Mouse (Mus musculus) stomach, embryonic 14.5 days (tissue): Measurements from ENCODE around the gene Slc37a1. TPM values are rescaled to one million over a fixed set of nuclear protein-coding genes. Genes with fewer than 3 reads are reported as not detected.

ENCODE experiments used
- ATAC-seq: fragments of 200-750 bp; cut with Nextera tagmentation; 2 replicates; pipeline ENCODE4 v1.8.0; 2017; ENCODE audit warnings: low read depth, moderate TSS enrichment; ENCODE audit not compliant: insufficient number of reproducible peaks, insufficient read depth, low FRiP score
- H3K27ac ChIP-seq: fragments of 300-500 bp; sonication (generic); 2 replicates; pipeline ENCODE4 v1.5.1; 2014; ENCODE audit warnings: mild to moderate bottlenecking, low read length, moderate library complexity, mixed read lengths
- H3K27me3 ChIP-seq: fragments of 300-500 bp; sonication (generic); 2 replicates; pipeline ENCODE4 v1.6.1; 2014; ENCODE audit warnings: low read length, control low read depth, mixed read lengths; ENCODE audit not compliant: control insufficient read depth, insufficient read depth
- H3K36me3 ChIP-seq: fragments of 300-500 bp; sonication (generic); 2 replicates; pipeline ENCODE4 v1.6.1; 2014; ENCODE audit warnings: mild to moderate bottlenecking, control low read depth, low read length, moderate library complexity, mixed read lengths; ENCODE audit not compliant: control insufficient read depth, insufficient read depth
- H3K4me1 ChIP-seq: fragments of 300-500 bp; sonication (generic); 2 replicates; pipeline ENCODE4 v1.6.1; 2014; ENCODE audit warnings: low read length, control low read depth, mixed read lengths; ENCODE audit not compliant: control insufficient read depth, insufficient read depth
- H3K4me2 ChIP-seq: fragments of 300-500 bp; sonication (generic); replicated peaks from 2 replicates; pipeline ENCODE4 v1.6.1; 2014; ENCODE audit warnings: low read depth, low read length, control low read depth
- H3K4me3 ChIP-seq: fragments of 300-500 bp; sonication (generic); 2 replicates; pipeline ENCODE4 v1.5.1; 2014; ENCODE audit warnings: low read depth, low read length, control low read depth
- H3K9ac ChIP-seq: fragments of 300-500 bp; sonication (generic); replicated peaks from 2 replicates; pipeline ENCODE4 v1.6.1; 2014; ENCODE audit warnings: low read depth, mild to moderate bottlenecking, control low read depth, low read length, moderate library complexity, mixed read lengths
- H3K9me3 ChIP-seq: fragments of 300-500 bp; sonication (generic); 2 replicates; pipeline ENCODE4 v1.6.1; 2016; ENCODE audit warnings: low read depth, low read length, control low read depth; ENCODE audit not compliant: control insufficient read depth
- WGBS: fragments of 180-500 bp; shearing (Covaris S2); extraction: QIAGEN DNeasy Blood & Tissue Kit; methylation state at CpG from one replicate; pipeline ENCODE4 v1.1.7; 2014; 5-methylcytosine and 5-hydroxymethylcytosine counted together
- polyA plus RNA-seq: library from polyadenylated mRNA; unstranded; fragments of >200 nt; fragmentation: Nextera tagmentation; extraction: Ambion mirVana; gene quantifications from 2 replicates; pipeline ENCODE4 v1.2.1, GENCODE M21; 2014

Slc37a1 gene
- polyA plus RNA-seq, 1 experiment from 2014 or later: 10.1 TPM

- WGBS: 43% methylated on average over 1 of the region's 1 CpGs
- Histone ChIP-seq H3K9ac (no peak overlapping the region), H3K36me3 (no peaks in the 10 kb centered on the region), H3K4me3 (no peak overlapping the region), H3K9me3 (no peaks in the 10 kb centered on the region), H3K27me3 (no peaks in the 10 kb centered on the region), H3K4me2 (no peak overlapping the region), H3K4me1 (no peaks in the 10 kb centered on the region), H3K27ac (no peak overlapping the region)
- ATAC-seq: no peak
These were observed 45.7 kb downstream of the Slc37a1 start for GRCm38 (mm10) chr17:31332333-31332732.

- Histone ChIP-seq H3K9ac (no peak overlapping the region), H3K4me3 (no peak overlapping the region), H3K9me3 (no peaks in the 10 kb centered on the region), H3K27me3 (no peaks in the 10 kb centered on the region), H3K27ac (no peak overlapping the region), H3K4me2 (no peak overlapping the region), H3K36me3 (no peaks in the 10 kb centered on the region), H3K4me1 (no peaks in the 10 kb centered on the region)
- no peak for ATAC-seq
- WGBS: 88% methylated on average over 11 of the region's 11 CpGs
These were observed 48.1 kb downstream of the Slc37a1 start for GRCm38 (mm10) chr17:31334509-31335260.

- Histone ChIP-seq H3K4me2 (no peak overlapping the region), H3K4me1 (no peaks in the 10 kb centered on the region), H3K9me3 (no peaks in the 10 kb centered on the region), H3K27me3 (no peaks in the 10 kb centered on the region), H3K36me3 (no peaks in the 10 kb centered on the region), H3K9ac (no peak overlapping the region), H3K27ac (no peak overlapping the region), H3K4me3 (no peak overlapping the region)
- 76% methylated on average over 22 of the region's 22 CpGs for WGBS
- ATAC-seq: peak; percentile 49; the same call in 1 of the 2 replicates
These were observed 48.9 kb downstream of the Slc37a1 start for GRCm38 (mm10) chr17:31335344-31336080.

- Histone ChIP-seq H3K36me3 (no peaks in the 10 kb centered on the region), H3K9ac (no peak overlapping the region), H3K4me2 (no peak overlapping the region), H3K4me1 (no peaks in the 10 kb centered on the region), H3K9me3 (no peaks in the 10 kb centered on the region), H3K27me3 (no peaks in the 10 kb centered on the region), H3K27ac (no peak overlapping the region), H3K4me3 (no peak overlapping the region)
- WGBS: 91% methylated on average over 2 of the region's 2 CpGs
- ATAC-seq: no peak
These were observed 53.2 kb downstream of the Slc37a1 start for GRCm38 (mm10) chr17:31339769-31340168.

- H3K9ac ChIP-seq: no peak overlapping the region
- no peak for ATAC-seq
- no peaks in the 10 kb centered on the region for H3K9me3 ChIP-seq
- H3K27ac ChIP-seq: no peak overlapping the region
- no peaks in the 10 kb centered on the region for H3K27me3 ChIP-seq
- WGBS: 73% methylated on average over 6 of the region's 6 CpGs
- H3K4me3 ChIP-seq: no peak overlapping the region
- H3K4me1 ChIP-seq: no peaks in the 10 kb centered on the region
- H3K36me3 ChIP-seq: no peaks in the 10 kb centered on the region
- no peak overlapping the region for H3K4me2 ChIP-seq
These were observed 55.6 kb downstream of the Slc37a1 start for GRCm38 (mm10) chr17:31342191-31342590.

- 50% methylated on average over 5 of the region's 5 CpGs for WGBS
- ATAC-seq: no peak
- no peaks in the 10 kb centered on the region for H3K9me3 ChIP-seq
These were observed 57.7 kb downstream of the Slc37a1 start for GRCm38 (mm10) chr17:31344172-31344801.

GRCm38 (mm10) chr17:31344816-31345215 lies 58.2 kb downstream of the Slc37a1 start:
- Histone ChIP-seq H3K36me3 (no peaks in the 10 kb centered on the region), H3K4me3 (no peak overlapping the region)

More at GRCm38 (mm10) chr17:31344172-31344801, 57.7 kb downstream of the Slc37a1 start:
- Histone ChIP-seq H3K4me3 (no peak overlapping the region), H3K4me1 (no peaks in the 10 kb centered on the region), H3K36me3 (no peaks in the 10 kb centered on the region), H3K9ac (no peak overlapping the region), H3K4me2 (no peak overlapping the region), H3K27ac (no peak overlapping the region), H3K27me3 (no peaks in the 10 kb centered on the region)

GRCm38 (mm10) chr17:31348129-31348528 lies 61.5 kb downstream of the Slc37a1 start:
- no peak overlapping the region for H3K9ac ChIP-seq
- ATAC-seq: no peak
- H3K4me3 ChIP-seq: no peak overlapping the region
- H3K27ac ChIP-seq: no peak overlapping the region
- no peak overlapping the region for H3K4me2 ChIP-seq
- H3K27me3 ChIP-seq: no peaks in the 10 kb centered on the region
- H3K36me3 ChIP-seq: no peaks in the 10 kb centered on the region
- 87% methylated on average over 5 of the region's 5 CpGs for WGBS
- H3K9me3 ChIP-seq: no peaks in the 10 kb centered on the region
- H3K4me1 ChIP-seq: no peaks in the 10 kb centered on the region

More at GRCm38 (mm10) chr17:31344816-31345215, 58.2 kb downstream of the Slc37a1 start:
- 57% methylated on average over 3 of the region's 3 CpGs for WGBS
- Histone ChIP-seq H3K27ac (no peak overlapping the region), H3K4me1 (no peaks in the 10 kb centered on the region), H3K9me3 (no peaks in the 10 kb centered on the region), H3K9ac (no peak overlapping the region), H3K4me2 (no peak overlapping the region), H3K27me3 (no peaks in the 10 kb centered on the region)
- ATAC-seq: no peak
